Mouse (Mus musculus): ENCODE measurements around the gene Olfr578.

The Olfr578 gene

DNA sequence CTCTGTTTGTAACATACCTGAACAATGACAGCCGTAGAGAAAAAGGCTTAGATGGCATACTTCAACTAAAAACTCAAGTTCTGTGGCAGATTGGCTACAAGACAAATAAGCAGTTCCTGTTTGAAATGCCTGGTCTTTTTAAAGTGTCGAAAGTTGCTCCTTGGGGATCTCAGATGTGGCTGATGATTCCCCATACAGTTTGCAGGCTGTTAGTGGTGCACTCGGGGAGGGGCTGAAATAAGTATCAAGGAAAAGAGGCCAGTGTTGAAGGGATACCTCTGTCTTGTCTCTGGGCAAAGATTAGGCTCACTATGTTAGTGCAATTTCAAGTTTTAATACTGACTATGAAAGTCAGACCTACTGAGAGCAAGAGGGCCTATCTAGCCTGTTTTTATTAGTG lies at the start of gene Olfr578:
Olfr578 (minus strand) TSS at position 101 of the 400 bp plus-strand sequence.
- no peak for DNase-seq

DNA sequence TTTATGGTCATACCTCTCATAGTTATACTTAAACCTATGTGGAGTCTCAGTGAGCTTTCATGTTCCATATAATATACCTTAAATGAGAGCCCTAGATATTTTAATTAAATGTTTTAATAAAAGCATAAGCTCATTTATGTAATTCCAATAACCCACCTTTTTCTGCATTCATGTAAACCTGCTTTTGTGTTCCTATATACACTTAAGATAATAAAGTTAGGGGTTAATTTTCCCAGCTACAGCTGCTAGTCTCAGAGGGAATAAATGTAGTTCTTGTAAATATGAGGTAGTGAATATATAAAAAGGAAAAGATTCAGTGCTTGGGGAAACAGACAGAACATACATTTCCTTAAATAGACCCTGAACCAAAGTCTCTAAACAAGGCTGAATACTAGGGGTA lies 48.6 kb upstream of the Olfr578 start, which contains the start of gene Olfr582:
Olfr582 (plus strand) TSS at position 301 of the 400 bp plus-strand sequence.
- DNase-seq: no peak

DNA sequence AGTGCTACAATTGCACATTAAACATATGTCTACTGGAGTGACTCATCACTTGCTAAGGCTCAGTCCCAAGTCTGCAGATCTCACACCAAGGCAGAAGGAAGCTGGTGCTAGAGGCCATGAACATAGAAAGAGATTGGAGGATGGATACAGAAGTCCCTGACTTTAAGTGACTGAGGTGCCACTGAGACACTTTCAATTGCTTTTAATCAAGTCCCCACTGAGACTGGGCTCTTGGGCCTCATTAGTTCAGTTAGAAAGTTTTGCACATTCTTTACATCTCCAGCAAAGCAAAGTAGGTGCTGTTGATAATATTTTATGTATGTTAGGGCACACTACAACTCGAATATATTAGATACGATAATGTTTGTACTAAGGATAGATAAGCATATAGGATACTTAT lies 13.3 kb downstream of the Olfr578 start, which contains the start of gene Olfr577:
Olfr577 (minus strand) TSS at position 101 of the 400 bp plus-strand sequence.
- DNase-seq: no peak

DNA sequence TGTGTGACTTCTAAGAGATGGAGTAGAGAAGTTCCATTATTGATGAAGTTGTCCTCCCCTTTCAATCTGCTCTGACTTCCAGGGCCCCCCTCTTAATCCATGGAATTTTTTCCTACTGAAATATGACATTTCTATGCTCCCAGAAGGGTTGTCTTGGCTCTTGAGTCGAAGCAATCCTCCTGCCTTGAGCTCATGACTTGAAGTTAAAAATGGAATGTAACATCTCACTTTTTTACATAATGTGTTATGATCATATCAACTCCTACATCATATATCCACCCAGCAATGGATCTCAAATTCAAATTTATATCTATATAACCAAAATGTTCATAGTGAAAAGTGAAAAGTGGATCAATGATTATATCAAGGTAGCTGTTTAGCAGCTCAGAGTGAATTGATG lies 14.7 kb downstream of the Olfr578 start:
- DNase-seq: no peak

DNA sequence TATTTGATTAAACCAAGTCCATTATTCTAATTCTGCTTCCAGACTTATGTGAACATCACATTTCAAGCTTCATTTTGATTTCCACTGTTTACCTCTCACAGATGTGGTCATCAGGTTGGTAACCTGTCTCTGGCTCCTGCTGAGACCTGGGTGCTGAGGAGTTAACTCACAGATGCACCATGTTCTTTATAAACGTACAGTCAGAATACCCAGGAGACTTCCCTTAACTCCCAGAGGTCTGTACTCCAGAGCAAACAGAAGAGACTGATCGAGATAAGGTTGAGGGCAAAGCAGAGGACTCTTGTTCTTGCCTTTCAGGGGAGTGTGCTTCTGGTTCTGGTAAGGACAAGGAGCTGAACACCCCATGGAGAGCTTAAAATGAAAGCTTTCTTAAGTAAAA lies 26.8 kb downstream of the Olfr578 start, which contains the start of gene Olfr576:
Olfr576 (plus strand) TSS at position 301 of the 400 bp plus-strand sequence.
- DNase-seq: no peak

DNA sequence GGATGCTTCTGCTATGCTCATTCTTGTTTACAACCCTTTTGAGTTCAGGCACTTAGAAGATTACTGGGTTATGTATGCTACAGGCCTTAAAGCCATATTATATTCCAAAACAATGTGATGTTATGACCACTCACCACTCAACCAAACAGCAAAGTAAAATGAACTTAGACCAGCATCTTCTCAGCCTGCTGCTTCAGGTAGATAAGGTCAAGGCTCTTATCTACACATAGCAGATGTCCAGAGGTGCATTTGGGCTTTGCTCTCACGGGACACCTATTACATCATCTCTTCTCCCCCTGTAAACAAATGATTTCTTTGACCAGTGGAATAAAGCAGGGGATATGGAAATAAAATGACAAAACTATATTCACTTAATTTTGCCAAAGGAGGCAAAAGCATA lies 30.5 kb downstream of the Olfr578 start, which contains the start of gene Olfr575:
Olfr575 (minus strand) TSS at position 183 of the 400 bp plus-strand sequence.
- DNase-seq: no peak

DNA sequence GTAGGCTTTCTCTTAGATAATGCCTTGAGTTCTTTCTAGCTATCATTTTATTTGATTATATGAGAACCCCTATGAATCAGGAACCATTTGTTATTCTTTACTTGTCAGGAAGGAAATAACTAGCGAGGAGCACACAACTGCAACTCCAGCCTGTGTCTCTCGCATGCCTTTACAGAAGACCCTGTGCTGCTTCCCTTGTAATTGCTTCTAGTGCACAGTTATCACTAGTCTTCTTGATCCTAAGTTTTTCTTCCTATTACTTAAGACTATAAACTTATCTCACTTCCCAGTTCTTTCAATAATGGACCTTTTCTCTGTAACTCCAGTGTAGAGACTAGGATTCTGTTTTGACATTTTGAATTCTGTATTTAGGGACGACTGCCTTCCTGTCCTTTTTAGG lies 31.0 kb downstream of the Olfr578 start:
- DNase-seq: no peak

DNA sequence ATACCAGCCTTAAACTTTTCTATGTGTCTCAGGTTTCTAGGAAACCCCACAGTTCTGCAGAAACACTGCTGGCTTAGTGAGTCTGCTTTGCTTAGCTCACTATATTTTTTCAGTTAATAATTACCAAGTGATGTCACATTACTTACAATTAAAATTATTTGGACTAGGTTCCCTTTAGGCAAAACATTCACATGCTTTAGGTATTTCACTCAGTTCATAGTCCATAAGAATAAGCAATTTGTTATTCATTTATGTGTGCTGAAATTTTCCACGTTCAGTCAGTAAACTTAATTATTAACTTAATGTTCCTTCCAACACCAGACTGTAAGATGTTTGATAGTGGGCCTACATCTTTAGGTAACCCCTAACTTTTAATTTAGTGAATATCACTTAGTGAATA lies 38.4 kb downstream of the Olfr578 start:
- no peak for DNase-seq

DNA sequence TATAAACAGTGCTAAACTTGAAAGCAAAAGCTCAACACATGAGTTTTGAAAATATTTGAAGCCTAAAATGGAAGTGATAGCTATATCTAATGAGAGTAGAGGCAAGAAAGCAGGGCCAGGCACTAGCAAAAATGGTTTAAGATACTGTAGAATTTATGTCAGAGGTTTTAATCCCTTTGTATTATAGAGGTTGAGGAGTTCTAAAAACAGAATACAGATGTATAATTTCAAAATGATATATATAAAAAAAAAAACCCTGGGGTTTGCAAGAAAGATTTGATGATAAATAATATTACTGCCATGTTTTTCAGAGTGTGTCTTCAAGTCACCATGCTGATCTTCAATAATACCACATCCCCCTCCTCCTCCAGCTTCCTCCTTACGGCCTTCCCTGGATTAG lies 41.0 kb downstream of the Olfr578 start, which contains the start of gene Olfr574:
Olfr574 (plus strand) TSS at position 301 of the 400 bp plus-strand sequence.
- DNase-seq: no peak

DNA sequence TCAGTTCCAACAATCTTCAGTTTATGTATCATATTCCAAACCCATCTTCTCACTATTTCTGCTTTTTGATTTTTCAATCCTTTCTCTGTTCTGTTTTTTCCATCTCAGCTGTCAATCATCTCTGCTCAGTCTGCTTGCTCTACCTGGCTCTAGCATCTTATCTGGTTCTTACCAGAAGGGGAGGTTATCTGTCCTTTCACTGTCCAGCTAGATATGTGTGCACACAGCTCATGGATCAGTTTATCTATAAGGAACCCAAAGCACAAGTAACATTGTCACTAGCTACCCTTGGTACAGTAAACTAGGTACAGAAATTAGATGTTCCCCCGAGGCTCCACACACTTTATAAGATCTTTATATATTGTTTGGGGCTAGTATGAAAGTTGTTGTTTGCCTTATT lies 45.7 kb downstream of the Olfr578 start:
- DNase-seq: no peak

DNA sequence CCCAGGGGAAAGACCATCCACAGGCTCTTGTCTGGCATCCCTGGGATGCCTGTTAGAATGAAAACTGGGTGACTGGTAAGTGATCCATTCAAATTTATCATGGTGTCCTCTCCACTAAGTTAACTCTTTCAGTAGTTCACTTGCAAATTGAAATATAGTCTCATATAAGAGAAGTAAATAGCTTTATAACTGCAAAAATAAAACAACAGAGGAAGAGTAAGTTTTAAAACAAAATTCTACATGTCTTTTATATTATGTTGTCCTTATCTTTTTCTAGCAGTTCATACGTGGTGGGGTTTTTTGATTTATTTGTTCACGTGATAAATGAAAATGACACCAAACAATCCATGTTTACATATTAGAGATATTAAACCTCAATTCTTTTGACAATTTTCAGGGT lies 46.6 kb downstream of the Olfr578 start, which contains the start of gene Olfr573-ps1:
Olfr573-ps1 (minus strand) TSS at position 101 of the 400 bp plus-strand sequence.
- DNase-seq: no peak

All from heart, adult 11 months (tissue).